Comparison of ENCODE assay signal across 17 mouse cellular contexts in the genomic region with DNA sequence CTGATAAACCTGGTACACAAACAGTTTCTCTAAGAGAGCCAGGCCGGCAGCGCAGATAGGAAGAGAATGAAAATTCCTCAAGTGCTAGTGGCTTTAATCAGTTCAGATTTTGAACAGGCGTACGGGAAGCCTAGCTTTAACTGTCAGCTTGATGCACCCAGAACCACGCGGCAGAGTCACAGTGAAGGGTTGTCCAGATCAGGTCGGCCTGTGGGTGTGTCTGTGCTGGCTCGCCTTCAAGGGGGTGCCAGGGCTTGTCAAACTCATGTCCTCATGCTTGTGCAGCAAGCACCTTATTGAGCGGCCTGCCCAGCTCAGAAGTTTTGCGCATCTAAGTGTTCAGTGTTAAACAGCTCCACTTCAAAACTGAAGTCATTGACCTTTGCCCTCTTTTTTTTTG. TPM values are rescaled to one million over a fixed set of nuclear protein-coding genes. Genes with fewer than 3 reads are reported as not detected.
DNase-seq lines count a peak whose midpoint lies in the region; ATAC-seq and TF ChIP-seq lines count a peak whose summit lies in the region.
"Had no signal": no experiment of that assay in that cellular context is flagged by ENCODE, and none has a peak within 500 bp of the region (broad histone marks: within the 10 kb centered on the region; RNA-seq: fewer than 3 reads in every experiment).

No protein-coding gene starts in this region.

- no peaks in the 10 kb centered on the region for H3K36me3 ChIP-seq in heart, embryonic 12.5 days
- H3K36me3 ChIP-seq in heart, postnatal 0 days (replicated peaks; ENCODE audit: control insufficient read depth, insufficient read depth, low read length): no peaks in the 10 kb centered on the region
- H3K36me3 ChIP-seq: forebrain, embryonic 15.5 days; heart, embryonic 15.5 days; hindbrain, embryonic 13.5 days; intestine, embryonic 15.5 days had no signal

- H3K4me1 ChIP-seq in heart, embryonic 12.5 days (replicated peaks): peaks cover 84% of the 10 kb centered on the region
- H3K4me1 ChIP-seq in heart, postnatal 0 days (ENCODE audit: control insufficient read depth, insufficient read depth): peaks cover 48% of the 10 kb centered on the region
- H3K4me1 ChIP-seq: forebrain, embryonic 15.5 days had no signal

- intact Hi-C loops in heart, postnatal 25 days (cut with DNase I): no loop called here
- intact Hi-C loops in heart, postnatal 10 days (cut with DNase I): no loop called here

- H3K27me3 ChIP-seq in heart, embryonic 12.5 days (replicated peaks): no peaks in the 10 kb centered on the region
- no peaks in the 10 kb centered on the region for H3K27me3 ChIP-seq in heart, postnatal 0 days (ENCODE audit: control insufficient read depth, insufficient read depth, low read length)
- H3K27me3 ChIP-seq: forebrain, embryonic 15.5 days; heart, embryonic 15.5 days; hindbrain, embryonic 13.5 days; intestine, embryonic 15.5 days had no signal

- H3K4me2 ChIP-seq in heart, embryonic 12.5 days: no peak overlapping the region
- no peak overlapping the region for H3K4me2 ChIP-seq in heart, postnatal 0 days (ENCODE audit: low read depth, low read length)
- H3K4me2 ChIP-seq: forebrain, embryonic 15.5 days; heart, embryonic 15.5 days; hindbrain, embryonic 13.5 days; intestine, embryonic 15.5 days had no signal

- WGBS in heart, embryonic 12.5 days: 33% methylated on average over 10 of the region's 10 CpGs
- 39% methylated on average over 10 of the region's 10 CpGs for WGBS in heart, postnatal 0 days

- no peak for TF ChIP-seq CTCF in heart, postnatal 0 days (IDR thresholded peaks at IDR 0.05; ENCODE audit: low read depth)

- no peak overlapping the region for H3K4me3 ChIP-seq in heart, embryonic 12.5 days
- H3K4me3 ChIP-seq in heart, postnatal 0 days (ENCODE audit: low read depth, low read length): no peak overlapping the region
- H3K4me3 ChIP-seq: forebrain, embryonic 15.5 days; heart, embryonic 15.5 days; hindbrain, embryonic 13.5 days; intestine, embryonic 15.5 days had no signal

- no peak for DNase-seq in heart, postnatal 25 days (ENCODE audit: low spot score)
- no peak for DNase-seq in heart, postnatal 0 days (ENCODE audit: low spot score)
- DNase-seq in heart, postnatal 10 days: no peak
- DNase-seq: adrenal gland, adult 2 months; adrenal gland, postnatal 25 days; cerebellum, adult 18-20 months; cerebellum, adult 9-11 months; gastrocnemius, postnatal 36 days; kidney, adult 18-20 months had no signal

- no peak overlapping the region for H3K9ac ChIP-seq in heart, embryonic 12.5 days
- H3K9ac ChIP-seq in heart, postnatal 0 days (replicated peaks; ENCODE audit: low read depth, low read length): no peak overlapping the region; the same call in 1 of the 2 replicates
- H3K9ac ChIP-seq: forebrain, embryonic 15.5 days; heart, embryonic 15.5 days; hindbrain, embryonic 13.5 days; intestine, embryonic 15.5 days had no signal

- TF ChIP-seq EP300 in heart, postnatal 0 days (IDR thresholded peaks at IDR 0.05; ENCODE audit: low read depth): no peak

- no peaks in the 10 kb centered on the region for H3K9me3 ChIP-seq in heart, embryonic 12.5 days (replicated peaks)
- no peaks in the 10 kb centered on the region for H3K9me3 ChIP-seq in heart, postnatal 0 days (replicated peaks; ENCODE audit: control insufficient read depth, low read length)
- H3K9me3 ChIP-seq: forebrain, embryonic 15.5 days; heart, embryonic 15.5 days; hindbrain, embryonic 13.5 days; intestine, embryonic 15.5 days had no signal

- ATAC-seq in heart, embryonic 12.5 days (ENCODE audit: insufficient number of reproducible peaks, low FRiP score): no peak
- peak; percentile 59 for ATAC-seq in heart, postnatal 0 days (ENCODE audit: insufficient read depth, low read depth)
- ATAC-seq in megakaryocyte progenitor cell, adult 5-6 weeks (replicated peaks; ENCODE audit: poor library complexity): peak; percentile 38; the same call in 1 of the 2 replicates
- peak; percentile 62 for ATAC-seq in megakaryocyte-erythroid progenitor cell, adult 5-6 weeks (replicated peaks; ENCODE audit: low FRiP score, low TSS enrichment, poor library complexity, severe bottlenecking)
- ATAC-seq in granulocyte monocyte progenitor cell, adult 5-6 weeks (replicated peaks; ENCODE audit: poor library complexity, severe bottlenecking): no peak
- ATAC-seq: forebrain, embryonic 15.5 days; intestine, embryonic 15.5 days had no signal

- H3K27ac ChIP-seq in heart, embryonic 12.5 days (ENCODE audit: poor library complexity, severe bottlenecking): peak overlapping the region; percentile 14; the same call in 1 of the 2 replicates
- no peak overlapping the region for H3K27ac ChIP-seq in heart, postnatal 0 days (ENCODE audit: low read depth)
- H3K27ac ChIP-seq: forebrain, embryonic 15.5 days; hindbrain, embryonic 13.5 days; intestine, embryonic 15.5 days had no signal

RNA-seq across cellular contexts. Expression of gene Ptpn14, which starts 44.6 kb away (rescaled TPM):
- polyA plus RNA-seq in heart, embryonic 12.5 days (2016; fragmentation: Nextera tagmentation; extraction: Ambion mirVana): 11.6 and 14.0 TPM in 2 replicates
- 10 to 100 TPM; 29.4 to 30.9 TPM for total RNA-seq in heart, postnatal 25 days (2021)
- 23.5 and 24.5 TPM in 2 replicates for total RNA-seq in heart, postnatal 0 days (2014; rRNA removed; ENCODE audit: low replicate concordance)
- polyA plus RNA-seq in heart, postnatal 0 days (2015; fragmentation: Nextera tagmentation; extraction: Ambion mirVana): 4.2 TPM in 2 replicates
- 10 to 100 TPM; 34.4 to 35.2 TPM for total RNA-seq in heart, postnatal 10 days (2021)
- total RNA-seq in megakaryocyte progenitor cell, adult 5-6 weeks (2015): 0.39 and 1.1 TPM in 2 replicates
- total RNA-seq in megakaryocyte progenitor cell, adult 5-6 weeks (2017): 0.37 and 0.64 TPM in 2 replicates
- total RNA-seq in megakaryocyte-erythroid progenitor cell, adult 5-6 weeks (2014; fragmentation: Nextera tagmentation): 9.0 and 16.3 TPM in 2 replicates
- total RNA-seq in megakaryocyte-erythroid progenitor cell, adult 5-6 weeks (2017): 5.3 and 7.2 TPM in 2 replicates
- 0.09 TPM in 1 of 2 replicates, not detected in the other for total RNA-seq in granulocyte monocyte progenitor cell, adult 5-6 weeks (2014; fragmentation: Nextera tagmentation)
- 0.22 and 0.88 TPM in 2 replicates for total RNA-seq in granulocyte monocyte progenitor cell, adult 5-6 weeks (2017)

Comparison
In these comparisons a context has a peak if more than half of its experiments do, and no peak if none do; other contexts are left out.
1. ATAC-seq: peak in heart, postnatal 0 days (single experiment), megakaryocyte progenitor cell, adult 5-6 weeks (single experiment) and megakaryocyte-erythroid progenitor cell, adult 5-6 weeks (single experiment); none in heart, embryonic 12.5 days (single experiment) and granulocyte monocyte progenitor cell, adult 5-6 weeks (single experiment).